Mouse (Mus musculus) thymus, postnatal 0 days (tissue): ENCODE results near the gene Olfr1242. TPM values are rescaled to one million over a fixed set of nuclear protein-coding genes. Genes with fewer than 3 reads are reported as not detected.

ENCODE experiments used
- DNase-seq: peaks from one replicate; pipeline ENCODE4 v3.0.0-alpha.2; 2015; ENCODE audit warnings: low spot score
- polyA plus RNA-seq: library from polyadenylated mRNA; unstranded; fragments of >200 nt; fragmentation: Nextera tagmentation; extraction: Ambion mirVana; gene quantifications from 2 replicates; pipeline ENCODE4 v1.2.1, GENCODE M21; 2015

Olfr1242 gene
- polyA plus RNA-seq: not detected in 2 replicates

DNA sequence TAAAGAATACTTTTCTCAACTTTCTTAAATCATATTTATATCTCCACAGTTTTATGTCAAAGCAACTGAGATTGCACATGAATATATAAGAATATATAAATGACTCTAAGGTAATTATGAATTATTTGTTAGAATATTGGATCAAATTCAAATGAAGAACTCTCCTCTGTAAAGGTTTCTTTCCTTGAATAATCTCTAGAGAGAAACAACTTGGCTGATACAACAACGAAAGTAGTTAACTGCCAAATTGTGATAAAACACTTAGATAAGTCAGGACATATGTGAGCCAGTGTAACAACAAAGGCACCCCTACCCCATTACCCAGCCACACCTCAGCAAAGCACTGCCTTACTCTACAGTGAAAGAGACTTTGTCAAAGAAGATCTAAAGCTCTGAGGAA is at the start of gene Olfr1242:
Gene Olfr1242 (minus strand): TSS at position 101 of the 400 bp plus-strand sequence.
- no peak for DNase-seq

- no peak for DNase-seq
These were observed 46.4 kb upstream of the Olfr1242 start for GRCm38 (mm10) chr2:89544516-89544915.

DNA sequence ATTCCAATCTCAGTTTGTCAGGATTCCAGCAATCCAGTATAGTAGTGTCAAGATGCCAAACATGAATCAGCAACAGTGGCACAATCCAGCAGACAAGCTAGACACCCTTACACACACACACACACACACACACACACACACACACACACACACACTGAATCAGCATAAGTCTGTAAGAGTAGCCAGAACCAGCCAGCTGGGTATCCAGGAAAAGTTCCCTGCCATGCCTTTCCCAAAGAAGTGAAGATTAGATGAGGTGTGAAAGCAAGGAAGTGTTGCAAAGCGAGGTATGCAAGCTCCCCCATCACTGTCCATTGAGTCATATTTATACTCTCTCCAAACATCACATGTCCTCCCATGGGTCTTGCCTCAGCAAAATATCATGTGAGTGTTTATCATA is 41.8 kb upstream of the Olfr1242 start:
- no peak for DNase-seq

DNA sequence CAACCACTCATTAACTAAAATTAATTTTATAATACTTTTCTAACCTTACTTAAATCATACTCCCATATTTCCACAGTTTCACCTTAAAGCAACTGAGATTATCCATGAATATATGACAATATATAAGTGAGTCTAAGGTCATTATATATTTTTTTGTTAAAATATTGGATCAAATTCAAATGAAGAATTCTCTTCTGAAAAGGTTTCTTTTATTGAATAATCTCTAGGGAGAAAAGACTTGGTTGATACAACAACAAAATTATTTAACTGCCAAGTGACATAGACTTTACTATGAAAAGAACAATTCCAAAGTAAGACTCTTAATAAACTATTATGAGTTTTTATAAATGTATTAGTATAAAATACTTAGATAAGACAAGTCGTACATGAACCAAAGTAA is 33.3 kb upstream of the Olfr1242 start, which contains the start of gene Olfr1243:
Gene Olfr1243 (minus strand): TSS at position 101 of the 400 bp plus-strand sequence.
- DNase-seq: no peak

GRCm38 (mm10) chr2:89487026-89487425 is 11.1 kb downstream of the Olfr1242 start, which contains the start of gene Olfr1241:
Olfr1241 (minus strand) TSS chr2:89487126.
- DNase-seq: no peak

DNA sequence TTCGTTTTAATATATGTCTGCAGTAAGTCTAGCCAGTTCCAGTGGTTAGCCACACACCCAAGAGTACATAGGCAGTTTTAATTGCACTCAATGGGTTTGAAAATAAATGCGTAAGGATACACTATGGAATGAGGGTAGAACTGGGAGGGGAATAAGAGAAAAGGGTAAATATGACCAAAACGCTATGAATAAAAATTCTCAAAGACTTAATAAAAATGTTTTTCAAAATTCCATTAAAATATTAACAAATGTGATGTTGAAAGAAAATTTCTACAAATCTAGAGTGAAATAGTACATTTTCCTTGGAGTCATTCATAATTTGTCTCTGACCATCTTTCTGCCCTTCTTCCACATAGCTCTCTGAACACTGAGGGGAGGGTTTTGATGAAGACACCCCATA is 55.2 kb downstream of the Olfr1242 start, which contains the start of gene Olfr1240:
Gene Olfr1240 (minus strand): TSS at position 101 of the 400 bp plus-strand sequence.
- DNase-seq: no peak

Other genes with a start within 250 kb of the Olfr1242 start
- gene Olfr1228, start 244.3 kb downstream of the Olfr1242 start, polyA plus RNA-seq: not detected in 2 replicates
- gene Olfr1229, start 210.3 kb downstream of the Olfr1242 start, polyA plus RNA-seq: not detected in 2 replicates
- not detected in 2 replicates for gene Olfr1230, start 201.1 kb downstream of the Olfr1242 start, polyA plus RNA-seq
- gene Olfr1231, start 191.3 kb downstream of the Olfr1242 start, polyA plus RNA-seq: not detected in 2 replicates
- not detected in 2 replicates for gene Olfr1232, start 168.7 kb downstream of the Olfr1242 start, polyA plus RNA-seq
- not detected in 2 replicates for gene Olfr1233, start 155.9 kb downstream of the Olfr1242 start, polyA plus RNA-seq
- not detected in 2 replicates for gene Olfr1234, start 133.5 kb downstream of the Olfr1242 start, polyA plus RNA-seq
- not detected in 2 replicates for gene Olfr1238, start 88.7 kb downstream of the Olfr1242 start, polyA plus RNA-seq
- not detected in 2 replicates for gene Olfr1239, start 77.9 kb downstream of the Olfr1242 start, polyA plus RNA-seq
- not detected in 2 replicates for gene Olfr1240, start 55.3 kb downstream of the Olfr1242 start, polyA plus RNA-seq
- gene Olfr1241, start 11.2 kb downstream of the Olfr1242 start, polyA plus RNA-seq: not detected in 2 replicates
- gene Olfr1243, start 33.2 kb upstream of the Olfr1242 start, polyA plus RNA-seq: not detected in 2 replicates
- gene Olfr1245, start 80.1 kb upstream of the Olfr1242 start, polyA plus RNA-seq: not detected in 2 replicates
- not detected in 2 replicates for gene Olfr1246, start 94.8 kb upstream of the Olfr1242 start, polyA plus RNA-seq
- not detected in 2 replicates for gene Olfr1247, start 115.8 kb upstream of the Olfr1242 start, polyA plus RNA-seq
- gene Olfr1248, start 119.9 kb upstream of the Olfr1242 start, polyA plus RNA-seq: not detected in 2 replicates
- gene Olfr1249, start 136.6 kb upstream of the Olfr1242 start, polyA plus RNA-seq: not detected in 2 replicates
- not detected in 2 replicates for gene Olfr1250, start 163.1 kb upstream of the Olfr1242 start, polyA plus RNA-seq
- gene Olfr1251, start 173.6 kb upstream of the Olfr1242 start, polyA plus RNA-seq: not detected in 2 replicates
- not detected in 2 replicates for gene Olfr1252, start 226.7 kb upstream of the Olfr1242 start, polyA plus RNA-seq